Mouse (Mus musculus) heart, embryonic 14.5 days (tissue): ENCODE results near the gene Tenm2. TPM values are rescaled to one million over a fixed set of nuclear protein-coding genes. Genes with fewer than 3 reads are reported as not detected.

ENCODE experiments used
- ATAC-seq: fragments of 200-750 bp; cut with Nextera tagmentation; 2 replicates; pipeline ENCODE4 v1.8.0; 2017; ENCODE audit warnings: low read depth, moderate TSS enrichment; ENCODE audit not compliant: insufficient number of reproducible peaks, insufficient read depth, low FRiP score
- H3K27ac ChIP-seq, 2 experiments: fragments of 200-500 bp in 1 of 2; fragments of 300-500 bp in 1 of 2; sonication (generic) in 1 of 2; replicated peaks in 1 of 2; 2 replicates each; pipeline ENCODE4 v1.5.1; 2012 to 2014; ENCODE audit warnings: low read depth in 2 of 2, low read length in 2 of 2, control low read depth in 1 of 2, mild to moderate bottlenecking in 1 of 2, mixed read lengths in 1 of 2; ENCODE audit not compliant: control insufficient read depth in 1 of 2, insufficient read depth in 1 of 2
- H3K27me3 ChIP-seq: fragments of 300-500 bp; sonication (generic); 2 replicates; pipeline ENCODE4 v1.6.1; 2014; ENCODE audit warnings: mild to moderate bottlenecking, low read length, control low read depth; ENCODE audit not compliant: control insufficient read depth, insufficient read depth
- H3K36me3 ChIP-seq: fragments of 300-500 bp; sonication (generic); 2 replicates; pipeline ENCODE4 v1.6.1; 2014; ENCODE audit warnings: mild to moderate bottlenecking, control low read depth, low read length, mixed read lengths; ENCODE audit not compliant: control insufficient read depth, insufficient read depth
- H3K4me1 ChIP-seq, 2 experiments: fragments of 200-500 bp in 1 of 2; fragments of 300-500 bp in 1 of 2; sonication (generic) in 1 of 2; 2 replicates each; pipeline ENCODE4 v1.6.1; 2012 to 2014; ENCODE audit warnings: low read length in 2 of 2, control low read depth in 1 of 2, mixed read lengths in 1 of 2; ENCODE audit not compliant: control insufficient read depth in 2 of 2, insufficient read depth in 2 of 2
- H3K4me2 ChIP-seq: fragments of 300-500 bp; sonication (generic); 2 replicates; pipeline ENCODE4 v1.6.1; 2014; ENCODE audit warnings: mild to moderate bottlenecking, low read length
- H3K4me3 ChIP-seq, 2 experiments: fragments of 200-500 bp in 1 of 2; fragments of 300-500 bp in 1 of 2; sonication (generic) in 1 of 2; 2 replicates each; pipeline ENCODE4 v1.5.1; 2012 to 2014; ENCODE audit warnings: low read length in 2 of 2, mild to moderate bottlenecking in 2 of 2, control low read depth in 1 of 2, low read depth in 1 of 2, moderate library complexity in 1 of 2; ENCODE audit not compliant: control insufficient read depth in 1 of 2, insufficient read depth in 1 of 2
- H3K9ac ChIP-seq: fragments of 300-500 bp; sonication (generic); 2 replicates; pipeline ENCODE4 v1.6.1; 2014; ENCODE audit warnings: mild to moderate bottlenecking, low read length
- H3K9me3 ChIP-seq: fragments of 300-500 bp; sonication (generic); 2 replicates; pipeline ENCODE4 v1.6.1; 2016; ENCODE audit warnings: low read length, control low read depth; ENCODE audit not compliant: control insufficient read depth
- WGBS: fragments of 180-500 bp; shearing (Covaris S2); extraction: QIAGEN DNeasy Blood & Tissue Kit; methylation state at CpG from one replicate; pipeline ENCODE4 v1.1.7; 2014; 5-methylcytosine and 5-hydroxymethylcytosine counted together
- polyA plus RNA-seq: library from polyadenylated mRNA; unstranded; fragments of >200 nt; fragmentation: Nextera tagmentation; extraction: Ambion mirVana; gene quantifications from 2 replicates; pipeline ENCODE4 v1.2.1, GENCODE M21; 2014

The Tenm2 gene
- polyA plus RNA-seq, 1 experiment from 2014 or later: 0.96 TPM

DNA sequence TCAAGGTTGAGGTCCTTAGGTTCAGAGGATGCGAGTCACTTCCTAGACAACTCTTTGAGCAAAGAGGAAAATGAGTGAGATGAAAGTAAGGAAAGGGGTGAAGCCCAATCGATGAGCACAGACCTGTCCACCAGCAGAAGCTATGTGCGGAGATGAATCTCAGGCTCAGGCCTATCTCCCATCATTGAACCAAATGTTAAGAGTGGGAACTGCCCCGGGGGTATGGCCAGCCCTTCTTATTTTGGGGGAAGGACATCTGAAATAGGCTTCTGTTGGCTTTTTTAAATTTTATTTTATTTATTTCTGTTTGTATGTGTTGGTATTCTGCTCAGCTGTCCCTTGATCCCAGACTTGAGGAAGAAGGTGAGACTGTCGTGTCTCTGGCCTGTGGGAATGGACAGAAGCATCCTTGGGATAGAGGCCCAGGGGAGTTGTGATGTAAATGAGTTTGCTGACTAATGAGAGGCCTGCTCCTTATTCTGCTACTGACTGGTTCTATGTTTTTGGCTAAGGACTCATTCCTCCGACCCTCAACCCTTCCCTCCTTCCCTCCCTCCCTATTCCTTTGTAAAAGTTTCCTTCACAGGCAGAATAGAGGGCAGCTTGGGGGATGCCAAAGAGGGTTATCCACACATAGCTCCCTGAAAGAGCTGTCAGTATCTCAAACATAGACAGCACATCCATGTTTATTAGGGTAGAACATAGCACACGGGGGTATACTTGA is 1011.9 kb downstream of the Tenm2 start:
- Histone ChIP-seq H3K36me3 (no peaks in the 10 kb centered on the region), H3K9ac (no peak overlapping the region), H3K4me1 (peaks cover 9 to 10% of the 10 kb centered on the region in 2 experiments), H3K9me3 (no peaks in the 10 kb centered on the region), H3K27ac (no peak overlapping the region), H3K4me3 (no peak overlapping the region), H3K27me3 (no peaks in the 10 kb centered on the region; the same call in 1 of the 2 replicates), H3K4me2 (no peak overlapping the region)
- 92% methylated on average over 7 of the region's 7 CpGs for WGBS
- ATAC-seq: no peak

GRCm38 (mm10) chr11:36222071-36222470 is 1013.7 kb downstream of the Tenm2 start:
- Histone ChIP-seq H3K4me2 (no peak overlapping the region), H3K9me3 (no peaks in the 10 kb centered on the region), H3K27me3 (no peaks in the 10 kb centered on the region; the same call in 1 of the 2 replicates), H3K4me1 (peaks cover 9 to 10% of the 10 kb centered on the region in 2 experiments), H3K4me3 (no peak overlapping the region), H3K9ac (no peak overlapping the region), H3K36me3 (no peaks in the 10 kb centered on the region), H3K27ac (no peak overlapping the region)
- no peak for ATAC-seq
- WGBS: 91% methylated on average over 3 of the region's 3 CpGs

DNA sequence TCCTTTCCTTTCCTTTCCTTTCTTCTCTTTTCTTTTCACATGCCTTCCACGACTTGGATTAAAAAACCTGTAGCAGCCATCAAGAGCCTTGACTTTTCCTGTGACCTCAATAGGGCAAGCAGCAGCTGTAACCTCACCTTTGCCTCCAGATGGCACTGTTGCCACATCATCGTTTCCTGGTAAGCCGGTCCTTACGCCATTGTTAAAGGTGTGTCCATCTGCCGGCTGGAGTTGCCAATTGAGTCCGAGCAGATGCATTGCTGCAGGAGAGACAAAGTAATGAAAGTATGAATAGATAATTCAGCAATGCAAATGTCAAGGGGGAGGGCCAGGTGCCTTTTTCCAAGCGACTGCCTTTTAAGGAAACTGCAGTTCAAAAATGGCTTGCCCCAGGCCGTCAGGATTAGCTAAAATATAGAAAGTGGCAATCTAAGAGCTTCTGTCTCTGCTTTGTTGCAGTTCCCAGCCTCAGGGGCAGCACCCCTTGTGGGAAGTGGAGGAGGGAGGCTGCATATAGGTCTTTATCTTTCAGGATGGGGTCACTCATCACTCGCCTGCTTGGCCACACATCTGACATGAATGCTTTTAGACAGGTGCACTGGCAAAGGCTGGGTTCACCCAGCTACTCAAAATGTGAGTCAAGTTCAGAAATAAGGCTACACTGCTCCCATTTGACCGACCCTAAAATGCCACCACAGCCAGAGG is 1014.3 kb downstream of the Tenm2 start:
- 13% methylated on average over 10 of the region's 10 CpGs for WGBS
- Histone ChIP-seq H3K4me3 (peak overlapping the region; percentile 15 to 42; a peak in 3 of 4 replicates), H3K27me3 (no peaks in the 10 kb centered on the region; the same call in 1 of the 2 replicates), H3K27ac (peak overlapping the region in 1 of 2 experiments; percentile 83; a peak in 1 of 4 replicates), H3K9me3 (no peaks in the 10 kb centered on the region), H3K4me2 (peak overlapping the region; percentile 57), H3K36me3 (no peaks in the 10 kb centered on the region), H3K4me1 (peaks cover 9 to 10% of the 10 kb centered on the region in 2 experiments), H3K9ac (peak overlapping the region; percentile 2; the same call in 1 of the 2 replicates)
- peak; percentile 68; the same call in 1 of the 2 replicates for ATAC-seq

GRCm38 (mm10) chr11:36220651-36221050 is 1015.1 kb downstream of the Tenm2 start:
- no peaks in the 10 kb centered on the region for H3K9me3 ChIP-seq
- ATAC-seq: peak; percentile 85
- H3K27ac ChIP-seq: peak overlapping the region; percentile 83 to 87
- H3K4me1 ChIP-seq: peaks cover 9 to 10% of the 10 kb centered on the region in 2 experiments
- H3K4me3 ChIP-seq: peak overlapping the region in 1 of 2 experiments; percentile 15; a peak in 1 of 4 replicates
- peak overlapping the region; percentile 46; the same call in 1 of the 2 replicates for H3K9ac ChIP-seq
- H3K27me3 ChIP-seq: no peaks in the 10 kb centered on the region; the same call in 1 of the 2 replicates
- WGBS: under 1% methylated on average over 5 of the region's 5 CpGs
- H3K36me3 ChIP-seq: no peaks in the 10 kb centered on the region
- H3K4me2 ChIP-seq: peak overlapping the region; percentile 57

DNA sequence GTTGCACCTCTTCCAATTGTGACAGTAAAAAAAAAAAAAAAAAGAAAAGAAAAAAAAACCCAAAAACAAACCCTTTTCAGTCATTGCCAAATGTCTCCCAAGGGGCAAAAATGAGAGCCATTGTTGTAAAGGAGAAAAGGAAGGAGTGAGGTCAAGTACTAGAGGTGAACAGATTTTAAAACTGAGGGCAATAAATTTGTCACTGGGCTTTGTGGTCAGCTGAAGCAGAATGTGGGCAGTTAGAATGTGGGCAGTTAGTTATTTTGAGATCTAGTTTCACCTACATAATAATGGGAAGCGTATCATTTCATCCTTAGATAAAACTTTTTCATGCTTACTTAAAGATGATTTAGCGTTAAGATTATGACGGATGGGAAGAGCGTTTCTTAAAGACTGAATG is 1016.2 kb downstream of the Tenm2 start:
- H3K27ac ChIP-seq: no peak overlapping the region
- H3K4me1 ChIP-seq: peaks cover 9 to 10% of the 10 kb centered on the region in 2 experiments
- H3K9ac ChIP-seq: no peak overlapping the region
- no peak overlapping the region for H3K4me3 ChIP-seq
- no peak for ATAC-seq
- no peaks in the 10 kb centered on the region; the same call in 1 of the 2 replicates for H3K27me3 ChIP-seq
- WGBS: 83% methylated on average over 4 of the region's 4 CpGs
- no peaks in the 10 kb centered on the region for H3K9me3 ChIP-seq
- no peak overlapping the region for H3K4me2 ChIP-seq
- H3K36me3 ChIP-seq: no peaks in the 10 kb centered on the region

- no peak overlapping the region for H3K9ac ChIP-seq
- no peak for ATAC-seq
- no peak overlapping the region for H3K27ac ChIP-seq
- H3K9me3 ChIP-seq: no peaks in the 10 kb centered on the region
- H3K4me1 ChIP-seq: no peaks in the 10 kb centered on the region
- 87% methylated on average over 3 of the region's 3 CpGs for WGBS
- no peak overlapping the region for H3K4me2 ChIP-seq
- H3K4me3 ChIP-seq: no peak overlapping the region
- H3K36me3 ChIP-seq: no peaks in the 10 kb centered on the region
- no peaks in the 10 kb centered on the region for H3K27me3 ChIP-seq
Measured at GRCm38 (mm10) chr11:36214589-36214988, 1021.2 kb downstream of the Tenm2 start.

DNA sequence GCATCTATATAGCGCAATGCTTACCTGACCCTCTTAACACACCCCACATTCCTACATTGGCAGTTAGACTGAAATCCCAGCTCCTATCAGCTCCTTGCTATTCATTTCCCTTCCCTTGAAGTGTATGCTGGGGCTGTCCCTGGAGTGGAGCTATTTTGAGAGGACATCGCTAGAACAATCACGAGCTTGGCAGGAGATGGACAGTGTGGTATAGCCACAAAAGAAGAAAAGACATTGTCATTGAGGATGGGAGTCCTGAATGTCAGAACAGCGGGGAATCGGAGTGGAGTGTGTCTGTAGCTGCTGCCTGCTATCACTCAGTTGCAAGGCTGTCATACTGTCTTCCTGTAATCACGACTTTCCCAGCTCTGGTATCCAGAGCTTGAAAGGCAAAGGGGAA is 1031.4 kb downstream of the Tenm2 start:
- H3K4me3 ChIP-seq: no peak overlapping the region
- no peaks in the 10 kb centered on the region for H3K27me3 ChIP-seq
- peak overlapping the region; percentile 58 to 63 for H3K27ac ChIP-seq
- WGBS: 23% methylated on average over 6 of the region's 6 CpGs
- no peak for ATAC-seq
- no peaks in the 10 kb centered on the region for H3K36me3 ChIP-seq
- H3K4me2 ChIP-seq: no peak overlapping the region
- no peak overlapping the region for H3K9ac ChIP-seq
- H3K9me3 ChIP-seq: no peaks in the 10 kb centered on the region
- H3K4me1 ChIP-seq: peaks cover 8 to 27% of the 10 kb centered on the region in 2 experiments; a peak in 3 of 4 replicates
